Mouse (Mus musculus) hindbrain, postnatal 0 days (tissue): Measurements from ENCODE around the gene Rab7b. TPM values are rescaled to one million over a fixed set of nuclear protein-coding genes. Genes with fewer than 3 reads are reported as not detected.

Experiments
- ATAC-seq: fragments of 200-750 bp; cut with Nextera tagmentation; 2 replicates; pipeline ENCODE4 v1.8.0; 2017; ENCODE audit warnings: mild to moderate bottlenecking, moderate TSS enrichment, moderate library complexity
- DNase-seq: peaks from one replicate; pipeline ENCODE4 v3.0.0-alpha.2; 2015; ENCODE audit warnings: low spot score
- H3K27ac ChIP-seq: fragments of 300-500 bp; sonication (generic); 2 replicates; pipeline ENCODE4 v1.5.1; 2014; ENCODE audit warnings: mild to moderate bottlenecking
- H3K27me3 ChIP-seq: fragments of 300-500 bp; sonication (generic); 2 replicates; pipeline ENCODE4 v1.6.1; 2014; ENCODE audit warnings: low read length, mixed read lengths; ENCODE audit not compliant: insufficient read depth
- H3K36me3 ChIP-seq: fragments of 300-500 bp; sonication (generic); 2 replicates; pipeline ENCODE4 v1.6.1; 2014; ENCODE audit warnings: low read length, mixed read lengths; ENCODE audit not compliant: insufficient read depth
- H3K4me1 ChIP-seq: fragments of 300-500 bp; sonication (generic); 2 replicates; pipeline ENCODE4 v1.6.1; 2014; ENCODE audit warnings: antibody characterized with exemption, low read length, mixed read lengths; ENCODE audit not compliant: insufficient read depth
- H3K4me2 ChIP-seq: fragments of 300-500 bp; sonication (generic); 2 replicates; pipeline ENCODE4 v1.6.1; 2014; ENCODE audit warnings: low read depth, mild to moderate bottlenecking, low read length, moderate library complexity, mixed read lengths
- H3K4me3 ChIP-seq: fragments of 300-500 bp; sonication (generic); 2 replicates; pipeline ENCODE4 v1.5.1; 2014; ENCODE audit warnings: low read length
- H3K9ac ChIP-seq: fragments of 300-500 bp; sonication (generic); replicated peaks from 2 replicates; pipeline ENCODE4 v1.6.1; 2014; ENCODE audit warnings: mild to moderate bottlenecking, low read length, moderate library complexity, mixed read lengths
- H3K9me3 ChIP-seq: fragments of 300-500 bp; sonication (generic); 2 replicates; pipeline ENCODE4 v1.6.1; 2016; ENCODE audit warnings: low read length, mixed read lengths
- CTCF ChIP-seq: IDR thresholded peaks from 2 replicates; pipeline ENCODE4 v1.5.1; 2016; ENCODE audit warnings: antibody characterized with exemption, control low read depth, low read depth
- WGBS: fragments of 180-500 bp; shearing (Covaris S2); extraction: QIAGEN DNeasy Blood & Tissue Kit; methylation state at CpG from one replicate; pipeline ENCODE4 v1.1.7; 2014; 5-methylcytosine and 5-hydroxymethylcytosine counted together
- polyA plus RNA-seq: library from polyadenylated mRNA; unstranded; fragments of >200 nt; fragmentation: Nextera tagmentation; extraction: Ambion mirVana; gene quantifications from 2 replicates; pipeline ENCODE4 v1.2.1, GENCODE M21; 2015
- total RNA-seq: library from RNA; depleted of rRNA; stranded (reverse); fragments of >200 nt; gene quantifications from 2 replicates; pipeline ENCODE4 v1.2.3, GENCODE M21; 2014

The Rab7b gene
- total and polyA plus RNA-seq, 2 experiments from 2014 or later, result 0.10 to 1.2 TPM

DNA sequence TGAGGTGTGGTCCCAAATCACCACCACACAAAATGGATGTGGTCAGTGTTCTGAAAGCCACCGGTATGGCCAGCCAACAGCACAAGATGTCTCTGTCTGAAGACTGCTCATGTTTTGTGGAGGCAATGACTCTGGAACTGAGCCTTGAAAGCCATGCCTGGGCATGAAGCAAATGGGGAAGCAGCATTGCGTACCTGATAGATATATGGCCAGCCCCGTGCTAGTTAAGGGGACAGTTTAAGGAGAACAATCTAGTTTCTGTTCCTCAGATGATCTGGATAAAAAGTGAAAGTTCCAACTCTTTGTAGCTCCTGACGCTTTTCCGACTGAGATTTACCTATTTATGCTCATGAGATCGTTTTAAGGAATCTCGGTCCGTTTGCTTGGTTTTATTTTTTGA, 17.4 kb upstream of the Rab7b start:
- no peak overlapping the region for H3K27ac ChIP-seq
- DNase-seq (no peak), ATAC-seq (no peak)
- no peaks in the 10 kb centered on the region for H3K36me3 ChIP-seq
- no peaks in the 10 kb centered on the region for H3K27me3 ChIP-seq
- no peaks in the 10 kb centered on the region for H3K9me3 ChIP-seq
- H3K4me3 ChIP-seq, result no peak overlapping the region
- TF ChIP-seq CTCF, result no peak
- H3K4me1 ChIP-seq, result no peaks in the 10 kb centered on the region
- H3K4me2 ChIP-seq, result no peak overlapping the region
- H3K9ac ChIP-seq, result no peak overlapping the region
- 93% methylated on average over 8 of the region's 8 CpGs for WGBS

DNA sequence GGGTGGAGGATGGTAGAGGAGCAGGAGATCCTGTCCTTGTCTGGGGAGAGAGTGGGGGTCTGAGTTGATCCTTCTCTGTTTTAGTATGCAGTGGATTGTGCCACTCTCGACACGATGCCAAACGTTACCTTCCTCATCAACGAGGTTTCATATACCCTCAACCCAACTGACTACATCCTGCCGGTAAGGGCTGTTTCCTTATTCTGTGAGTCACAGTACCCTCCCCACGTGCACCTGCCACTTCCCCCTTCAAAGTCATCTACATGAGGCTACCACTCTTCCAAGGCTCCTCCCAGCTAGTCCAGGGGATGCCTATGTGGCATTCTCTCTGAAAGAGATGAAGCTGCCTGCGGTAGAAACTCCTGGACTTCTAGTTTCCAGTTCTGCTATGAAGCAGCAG, 16.1 kb upstream of the Rab7b start:
- no peak overlapping the region for H3K4me2 ChIP-seq
- ATAC-seq, result no peak
- no peak overlapping the region for H3K4me3 ChIP-seq
- H3K9ac ChIP-seq, result no peak overlapping the region
- H3K4me1 ChIP-seq, result no peaks in the 10 kb centered on the region
- no peaks in the 10 kb centered on the region for H3K27me3 ChIP-seq
- 79% methylated on average over 7 of the region's 7 CpGs for WGBS
- DNase-seq, result no peak
- H3K27ac ChIP-seq, result no peak overlapping the region
- H3K9me3 ChIP-seq, result no peaks in the 10 kb centered on the region
- no peak for TF ChIP-seq CTCF
- no peaks in the 10 kb centered on the region for H3K36me3 ChIP-seq

- H3K9me3 ChIP-seq, result no peaks in the 10 kb centered on the region
- 80% methylated on average over 5 of the region's 5 CpGs for WGBS
- H3K27ac ChIP-seq, result no peak overlapping the region
- H3K36me3 ChIP-seq, result no peaks in the 10 kb centered on the region
- H3K4me3 ChIP-seq, result no peak overlapping the region
- no peaks in the 10 kb centered on the region for H3K27me3 ChIP-seq
- ATAC-seq (no peak), DNase-seq (no peak)
- no peaks in the 10 kb centered on the region for H3K4me1 ChIP-seq
- no peak overlapping the region for H3K9ac ChIP-seq
- TF ChIP-seq CTCF, result no peak
- no peak overlapping the region for H3K4me2 ChIP-seq
Observed at GRCm38 (mm10) chr1:131679644-131680043, 8.9 kb upstream of the Rab7b start.

DNA sequence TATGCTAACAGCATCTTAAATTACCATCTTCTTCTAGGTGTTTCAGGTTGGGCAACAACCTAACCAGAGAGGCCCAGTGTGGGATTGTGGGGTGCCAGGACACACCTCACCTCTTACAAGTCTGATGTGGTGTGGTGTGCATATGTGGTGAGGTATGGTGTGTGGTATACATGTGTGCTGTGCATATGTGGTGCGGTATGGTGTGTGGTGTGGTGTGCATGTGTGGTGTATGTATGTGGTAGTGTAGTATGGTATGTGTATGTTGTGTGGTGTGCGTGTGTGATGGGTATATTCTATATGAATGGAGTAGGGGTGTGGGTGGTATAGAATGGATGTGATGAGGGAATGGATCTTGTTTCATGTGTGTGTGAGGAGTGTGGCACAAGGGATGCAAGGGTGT, 756 bp upstream of the Rab7b start:
- H3K27ac ChIP-seq, result no peak overlapping the region
- H3K9me3 ChIP-seq, result no peaks in the 10 kb centered on the region
- H3K27me3 ChIP-seq, result no peaks in the 10 kb centered on the region
- TF ChIP-seq CTCF, result no peak
- no peaks in the 10 kb centered on the region for H3K36me3 ChIP-seq
- no peaks in the 10 kb centered on the region for H3K4me1 ChIP-seq
- 97% methylated on average over 2 of the region's 2 CpGs for WGBS
- no peak overlapping the region for H3K4me3 ChIP-seq
- no peak overlapping the region for H3K4me2 ChIP-seq
- ATAC-seq (no peak), DNase-seq (no peak)
- no peak overlapping the region for H3K9ac ChIP-seq

DNA sequence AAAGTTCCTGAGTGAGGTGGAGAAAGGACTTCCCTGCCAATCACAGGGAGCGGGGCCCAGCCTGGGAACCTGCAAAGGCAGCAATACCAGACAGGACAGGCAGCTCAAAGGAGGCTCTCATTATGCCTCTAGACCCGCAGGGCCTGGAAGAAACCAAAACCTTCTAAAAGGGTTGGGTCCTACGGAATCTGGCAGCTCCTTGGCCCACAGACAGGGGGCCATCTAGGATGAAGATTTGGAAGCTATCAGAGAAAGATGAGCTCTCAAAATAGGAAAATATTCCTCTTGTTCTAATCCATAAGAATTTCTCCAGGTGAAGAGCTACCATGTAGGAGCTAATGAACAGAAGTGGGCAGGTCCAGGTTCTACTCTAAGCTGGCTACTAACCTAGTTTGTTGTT, 521 bp downstream of the Rab7b start:
- no peak for TF ChIP-seq CTCF
- no peaks in the 10 kb centered on the region for H3K36me3 ChIP-seq
- ATAC-seq (no peak), DNase-seq (no peak)
- 75% methylated on average over 3 of the region's 3 CpGs for WGBS
- H3K4me1 ChIP-seq, result no peaks in the 10 kb centered on the region
- no peak overlapping the region for H3K9ac ChIP-seq
- no peaks in the 10 kb centered on the region for H3K9me3 ChIP-seq
- no peaks in the 10 kb centered on the region for H3K27me3 ChIP-seq
- H3K27ac ChIP-seq, result no peak overlapping the region
- no peak overlapping the region for H3K4me2 ChIP-seq
- H3K4me3 ChIP-seq, result no peak overlapping the region

DNA sequence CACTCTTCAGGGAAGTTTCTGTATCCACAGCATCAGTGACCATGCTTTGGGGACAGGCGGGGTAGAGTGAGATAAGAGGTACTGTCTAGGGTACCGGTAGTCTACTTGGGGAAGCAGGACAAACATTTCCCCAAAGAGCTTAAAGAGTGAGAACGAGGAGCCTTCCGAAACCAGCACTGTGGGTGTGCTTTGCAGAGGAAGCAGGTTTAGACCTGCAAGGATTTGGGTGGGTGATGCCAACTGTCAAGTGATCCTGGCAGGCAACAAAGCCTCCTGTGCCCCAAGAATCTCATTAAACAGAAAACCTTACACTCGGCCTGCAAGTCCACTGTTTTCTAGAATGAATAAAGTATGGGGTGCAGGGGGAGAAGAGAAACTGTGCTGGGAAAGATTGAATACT, 1.4 kb downstream of the Rab7b start:
- H3K9ac ChIP-seq, result no peak overlapping the region
- TF ChIP-seq CTCF, result no peak
- ATAC-seq, result no peak
- no peaks in the 10 kb centered on the region for H3K4me1 ChIP-seq
- 76% methylated on average over 5 of the region's 5 CpGs for WGBS
- H3K27ac ChIP-seq, result no peak overlapping the region
- H3K36me3 ChIP-seq, result no peaks in the 10 kb centered on the region
- no peak overlapping the region for H3K4me3 ChIP-seq
- no peak overlapping the region for H3K4me2 ChIP-seq
- no peaks in the 10 kb centered on the region for H3K9me3 ChIP-seq
- H3K27me3 ChIP-seq, result no peaks in the 10 kb centered on the region
- DNase-seq, result no peak

- Histone ChIP-seq H3K36me3 (no peaks in the 10 kb centered on the region), H3K27me3 (no peaks in the 10 kb centered on the region), H3K4me2 (no peak overlapping the region), H3K9me3 (no peaks in the 10 kb centered on the region), H3K4me3 (no peak overlapping the region), H3K9ac (no peak overlapping the region), H3K4me1 (no peaks in the 10 kb centered on the region), H3K27ac (no peak overlapping the region)
- TF ChIP-seq CTCF, result no peak
- 60% methylated on average over 3 of the region's 3 CpGs for WGBS
- DNase-seq (no peak), ATAC-seq (no peak)
Observed at GRCm38 (mm10) chr1:131690435-131690834, 1.9 kb downstream of the Rab7b start.
